Mouse (Mus musculus) lung, postnatal 0 days (tissue): Measurements from ENCODE around the gene C1qtnf4.

ENCODE experiments used
- CTCF ChIP-seq: IDR thresholded peaks from 2 replicates; pipeline ENCODE4 v1.5.1; 2016; ENCODE audit warnings: antibody characterized with exemption, mild to moderate bottlenecking
- EP300 ChIP-seq: IDR thresholded peaks from 2 replicates; pipeline ENCODE4 v1.6.1; 2016; ENCODE audit warnings: antibody characterized with exemption, mild to moderate bottlenecking, control low read depth

- no peak for TF ChIP-seq CTCF
- no peak for TF ChIP-seq EP300
Measured at GRCm38 (mm10) chr2:90861486-90861885, 24.2 kb upstream of the C1qtnf4 start.
